In the genomic region with DNA sequence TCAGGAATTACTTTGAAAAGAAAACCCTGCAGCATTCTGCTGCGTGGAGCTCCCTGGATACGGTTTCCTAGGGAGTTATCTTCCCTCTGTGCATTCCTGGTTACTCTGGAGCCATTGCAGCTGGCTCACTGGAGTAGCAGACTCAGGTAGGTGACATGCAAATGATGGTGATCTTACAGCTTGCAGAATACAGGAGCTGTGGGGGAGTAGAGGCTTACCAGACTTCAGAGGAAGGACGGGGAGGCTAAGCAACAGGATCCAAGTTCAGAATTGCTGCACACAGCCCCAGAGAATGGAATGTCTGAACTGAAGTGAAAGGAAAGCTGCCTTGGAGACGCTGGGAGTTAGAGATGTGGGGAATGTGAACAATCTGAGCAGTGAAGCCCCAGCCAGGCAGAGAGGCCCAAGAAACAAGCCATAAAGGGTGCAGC, we compare ENCODE assay signal across 11 mouse cellular contexts.
DNase-seq lines count a peak whose midpoint lies in the region; ATAC-seq and TF ChIP-seq lines count a peak whose summit lies in the region.
"Had no signal": no experiment of that assay in that cellular context is flagged by ENCODE, and none has a peak within 500 bp of the region (broad histone marks: within the 10 kb centered on the region; RNA-seq: fewer than 3 reads in every experiment).

No protein-coding gene starts in this region.

- DNase-seq in heart, adult 8-10 months (ENCODE audit: low spot score) = no peak
- DNase-seq in 3T3-L1 (ENCODE audit: low read depth, low spot score) = peak; percentile 13
- peak; percentile 50 for DNase-seq in brain, embryonic 14.5 days (ENCODE audit: low read depth)
- no peak for DNase-seq in gastrocnemius, adult 8-10 months (ENCODE audit: low spot score in 2 of 2)
- DNase-seq in thymus, postnatal 4 days = no peak
- DNase-seq in kidney, postnatal 25 days = no peak
- DNase-seq: kidney, postnatal 10 days; liver had no signal

- peak overlapping the region; percentile 69 for H3K27ac ChIP-seq in heart, embryonic 13.5 days (replicated peaks)
- peak overlapping the region; percentile 10; the same call in 1 of the 2 replicates for H3K27ac ChIP-seq in limb, embryonic 13.5 days
- H3K27ac ChIP-seq: embryonic facial prominence, embryonic 15.5 days had no signal

- H3K4me3 ChIP-seq in heart, embryonic 13.5 days = no peak overlapping the region
- H3K4me3 ChIP-seq in limb, embryonic 13.5 days = no peak overlapping the region
- H3K4me3 ChIP-seq: embryonic facial prominence, embryonic 15.5 days had no signal

- H3K9me3 ChIP-seq in heart, embryonic 13.5 days = peaks cover 5% of the 10 kb centered on the region; the same call in 1 of the 2 replicates
- H3K9me3 ChIP-seq in limb, embryonic 13.5 days = no peaks in the 10 kb centered on the region
- H3K9me3 ChIP-seq: embryonic facial prominence, embryonic 15.5 days had no signal

- H3K27me3 ChIP-seq in heart, embryonic 13.5 days (replicated peaks) = no peaks in the 10 kb centered on the region
- no peaks in the 10 kb centered on the region for H3K27me3 ChIP-seq in limb, embryonic 13.5 days
- H3K27me3 ChIP-seq: embryonic facial prominence, embryonic 15.5 days had no signal

- WGBS in heart, embryonic 13.5 days = 16% methylated on average over 4 of the region's 4 CpGs
- WGBS in limb, embryonic 13.5 days = 36% methylated on average over 4 of the region's 4 CpGs

- no peak for TF ChIP-seq POLR2A in brain, embryonic 14.5 days (IDR thresholded peaks at IDR 0.05; ENCODE audit: borderline replicate concordance, extremely low read depth, insufficient read depth, insufficient read length, poor library complexity, severe bottlenecking)

- H3K9ac ChIP-seq in heart, embryonic 13.5 days = no peak overlapping the region
- no peak overlapping the region for H3K9ac ChIP-seq in limb, embryonic 13.5 days
- H3K9ac ChIP-seq: embryonic facial prominence, embryonic 15.5 days had no signal

- H3K36me3 ChIP-seq in heart, embryonic 13.5 days = peaks cover 10% of the 10 kb centered on the region
- H3K36me3 ChIP-seq in limb, embryonic 13.5 days = no peaks in the 10 kb centered on the region; the same call in 1 of the 2 replicates
- H3K36me3 ChIP-seq: embryonic facial prominence, embryonic 15.5 days had no signal

- peaks cover 33% of the 10 kb centered on the region for H3K4me1 ChIP-seq in heart, embryonic 13.5 days
- 0 out of 2 replicates have a peak, but pooled peaks cover 4% of the 10 kb centered on the region for H3K4me1 ChIP-seq in limb, embryonic 13.5 days

- peak overlapping the region; percentile 51 for H3K4me2 ChIP-seq in heart, embryonic 13.5 days
- H3K4me2 ChIP-seq in limb, embryonic 13.5 days (replicated peaks) = no peak overlapping the region
- H3K4me2 ChIP-seq: embryonic facial prominence, embryonic 15.5 days had no signal

- no peak for ATAC-seq in heart, embryonic 13.5 days (ENCODE audit: extremely low read depth, insufficient number of reproducible peaks, low FRiP score, low TSS enrichment)
- no peak; the same call in 1 of the 2 replicates for ATAC-seq in limb, embryonic 13.5 days (ENCODE audit: low FRiP score, low read depth)

- TF ChIP-seq CTCF in brain, embryonic 14.5 days (IDR thresholded peaks at IDR 0.05; ENCODE audit: borderline replicate concordance, extremely low read depth, insufficient read depth, insufficient read length) = no peak

Comparison
In these comparisons a context has a peak if more than half of its experiments do, and no peak if none do; other contexts are left out.
1. DNase-seq: peak in 3T3-L1 (single experiment) and brain, embryonic 14.5 days (single experiment); none in heart, adult 8-10 months (single experiment), gastrocnemius, adult 8-10 months (0 of 2), thymus, postnatal 4 days (single experiment) and kidney, postnatal 25 days (0 of 2).